Mouse (Mus musculus): ENCODE measurements around the gene Wnt6.

Gene Wnt6

GRCm38 (mm10) chr1:74771845-74771930 is at the start of gene Wnt6:
Gene Wnt6 (plus strand): TSS chr1:74771892.
- no peak for DNase-seq (ENCODE audit: low spot score)

GRCm38 (mm10) chr1:74723748-74724147 is 47.9 kb upstream of the Wnt6 start:
- peak; percentile 10 for DNase-seq (ENCODE audit: low spot score)

- no peak for DNase-seq (ENCODE audit: low spot score)
Observed at GRCm38 (mm10) chr1:74726114-74726513, 45.6 kb upstream of the Wnt6 start.

GRCm38 (mm10) chr1:74726674-74727073 is 45.0 kb upstream of the Wnt6 start:
- DNase-seq (ENCODE audit: low spot score) = no peak

GRCm38 (mm10) chr1:74728446-74728845 is 43.2 kb upstream of the Wnt6 start:
- no peak for DNase-seq (ENCODE audit: low spot score)

GRCm38 (mm10) chr1:74736977-74737376 is 34.7 kb upstream of the Wnt6 start:
- DNase-seq (ENCODE audit: low spot score) = no peak

GRCm38 (mm10) chr1:74737500-74737899 is 34.2 kb upstream of the Wnt6 start:
- no peak for DNase-seq (ENCODE audit: low spot score)

- no peak for DNase-seq (ENCODE audit: low spot score)
Observed at GRCm38 (mm10) chr1:74740846-74741245, 30.8 kb upstream of the Wnt6 start.

GRCm38 (mm10) chr1:74747335-74747734 is 24.4 kb upstream of the Wnt6 start:
- DNase-seq (ENCODE audit: low spot score) = no peak

- no peak for DNase-seq (ENCODE audit: low spot score)
Observed at GRCm38 (mm10) chr1:74748643-74749271, 22.9 kb upstream of the Wnt6 start, which contains the start of gene Prkag3. Gene Prkag3 (minus strand): TSS chr1:74749221.

GRCm38 (mm10) chr1:74749301-74749700 is 22.4 kb upstream of the Wnt6 start:
- no peak for DNase-seq (ENCODE audit: low spot score)

- no peak for DNase-seq (ENCODE audit: low spot score)
Observed at GRCm38 (mm10) chr1:74750683-74751082, 21.0 kb upstream of the Wnt6 start.

GRCm38 (mm10) chr1:74752150-74752549 is 19.5 kb upstream of the Wnt6 start:
- no peak for DNase-seq (ENCODE audit: low spot score)

GRCm38 (mm10) chr1:74752833-74753232 is 18.9 kb upstream of the Wnt6 start:
- no peak for DNase-seq (ENCODE audit: low spot score)

GRCm38 (mm10) chr1:74753266-74753974 is 18.3 kb upstream of the Wnt6 start:
- peak; percentile 32 for DNase-seq (ENCODE audit: low spot score)

GRCm38 (mm10) chr1:74754175-74754785 is 17.4 kb upstream of the Wnt6 start:
- no peak for DNase-seq (ENCODE audit: low spot score)

GRCm38 (mm10) chr1:74759773-74760172 is 11.9 kb upstream of the Wnt6 start:
- DNase-seq (ENCODE audit: low spot score) = peak; percentile 67

- peak; percentile 90 for DNase-seq (ENCODE audit: low spot score)
Observed at GRCm38 (mm10) chr1:74763081-74763480, 8.6 kb upstream of the Wnt6 start.

GRCm38 (mm10) chr1:74770727-74771466 is 795 bp upstream of the Wnt6 start:
- no peak for DNase-seq (ENCODE audit: low spot score)

GRCm38 (mm10) chr1:74771467-74771844 is 236 bp upstream of the Wnt6 start:
- DNase-seq (ENCODE audit: low spot score) = no peak

GRCm38 (mm10) chr1:74771931-74772620 is 384 bp downstream of the Wnt6 start:
- DNase-seq (ENCODE audit: low spot score) = peak; percentile 52

GRCm38 (mm10) chr1:74773136-74773535 is 1.4 kb downstream of the Wnt6 start:
- DNase-seq (ENCODE audit: low spot score) = peak; percentile 92

- DNase-seq (ENCODE audit: low spot score) = no peak
Observed at GRCm38 (mm10) chr1:74774062-74774461, 2.4 kb downstream of the Wnt6 start.

All from MN1 (cell line).